Mouse (Mus musculus) myocyte (in vitro differentiated cells): ENCODE results near the gene Pole4. TPM values are rescaled to one million over a fixed set of nuclear protein-coding genes. Genes with fewer than 3 reads are reported as not detected.
A peak's percentile ranks its signal among the peaks of the same experiment; 100 is the strongest.

Experiments
- H3K27me3 ChIP-seq: one replicate; pipeline ENCODE4 v1.6.1; 2011; ENCODE audit not compliant: control insufficient read depth, insufficient read depth, insufficient read length
- H3K36me3 ChIP-seq: one replicate; pipeline ENCODE4 v1.6.1; 2011; ENCODE audit not compliant: control insufficient read depth, insufficient read depth
- H3K4me2 ChIP-seq: one replicate; pipeline ENCODE4 v1.6.1; 2011; ENCODE audit warnings: low read depth, control low read depth
- H3K4me3 ChIP-seq: one replicate; pipeline ENCODE4 v1.5.1; 2011; ENCODE audit warnings: mild to moderate bottlenecking, control low read depth, moderate library complexity
- H3K79me2 ChIP-seq: one replicate; pipeline ENCODE4 v1.6.1; 2011; ENCODE audit not compliant: control insufficient read depth, insufficient read depth
- H3ac ChIP-seq: one replicate; pipeline ENCODE4 v1.6.1; 2011; ENCODE audit not compliant: control insufficient read depth, insufficient read length
- CEBPB ChIP-seq: IDR thresholded peaks from 2 replicates; pipeline ENCODE4 v1.6.1; 2011; ENCODE audit warnings: mild to moderate bottlenecking, moderate library complexity; ENCODE audit not compliant: poor library complexity, insufficient read depth, severe bottlenecking
- E2F4 ChIP-seq: IDR thresholded peaks from one replicate; pipeline ENCODE4 v1.6.1; 2011; ENCODE audit warnings: mild to moderate bottlenecking, control low read depth, moderate library complexity; ENCODE audit not compliant: insufficient read depth
- MAX ChIP-seq: IDR thresholded peaks from one replicate; pipeline ENCODE4 v1.6.1; 2011; ENCODE audit warnings: low read depth, mild to moderate bottlenecking, control low read depth
- MYOD1 ChIP-seq, 3 experiments: IDR thresholded peaks; one replicate each; pipeline ENCODE4 v1.6.1; 2011; ENCODE audit warnings: control low read depth in 2 of 3, low read depth in 2 of 3, mild to moderate bottlenecking in 2 of 3, moderate library complexity in 1 of 3; ENCODE audit not compliant: insufficient read length in 2 of 3, control insufficient read depth in 1 of 3
- MYOG ChIP-seq, 3 experiments: IDR thresholded peaks; one replicate each; pipeline ENCODE4 v1.6.1; 2011; ENCODE audit warnings: control low read depth in 2 of 3, low read depth in 2 of 3, mild to moderate bottlenecking in 2 of 3; ENCODE audit not compliant: insufficient read length in 2 of 3, control insufficient read depth in 1 of 3, insufficient read depth in 1 of 3
- POLR2A ChIP-seq: IDR thresholded peaks from one replicate; pipeline ENCODE4 v1.6.1; 2011; ENCODE audit warnings: low read depth, mild to moderate bottlenecking, control low read depth, moderate library complexity; ENCODE audit not compliant: insufficient read length
- POLR2AphosphoS2 ChIP-seq: IDR thresholded peaks from one replicate; pipeline ENCODE4 v1.6.1; 2011; ENCODE audit warnings: low read depth, control low read depth; ENCODE audit not compliant: insufficient read length
- REST ChIP-seq: IDR thresholded peaks from one replicate; pipeline ENCODE4 v1.6.1; 2011; ENCODE audit warnings: mild to moderate bottlenecking, control low read depth, moderate library complexity; ENCODE audit not compliant: insufficient read depth, insufficient read length
- SRF ChIP-seq: IDR thresholded peaks from one replicate; pipeline ENCODE4 v1.6.1; 2011; ENCODE audit warnings: low read depth; ENCODE audit not compliant: control insufficient read depth, insufficient read length
- TCF12 ChIP-seq: IDR thresholded peaks from one replicate; pipeline ENCODE4 v1.6.1; 2011; ENCODE audit warnings: mild to moderate bottlenecking, control low read depth; ENCODE audit not compliant: poor library complexity, insufficient read depth, severe bottlenecking
- TCF3 ChIP-seq: IDR thresholded peaks from one replicate; pipeline ENCODE4 v1.6.1; 2011; ENCODE audit warnings: low read depth, control low read depth; ENCODE audit not compliant: insufficient read length
- USF1 ChIP-seq: IDR thresholded peaks from one replicate; pipeline ENCODE4 v1.6.1; 2011; ENCODE audit warnings: low read depth, mild to moderate bottlenecking, control low read depth, moderate library complexity
- polyA plus RNA-seq: library from polyadenylated mRNA; unstranded; fragments of >200 nt; fragmentation: generic; extraction: Trizol; gene quantifications from one replicate; pipeline ENCODE4 v1.2.1, GENCODE M21; 2012; ENCODE audit warnings: missing spikeins

The Pole4 gene
- polyA plus RNA-seq, 1 experiment: 43.8 TPM

GRCm38 (mm10) chr6:82736626-82737600 is 31.7 kb upstream of the Pole4 start:
- Histone ChIP-seq H3K36me3 (peaks cover 43% of the 10 kb centered on the region), H3ac (no peak overlapping the region), H3K4me3 (no peak overlapping the region), H3K4me2 (no peak overlapping the region), H3K27me3 (no peaks in the 10 kb centered on the region), H3K79me2 (no peaks in the 10 kb centered on the region)
- TF ChIP-seq POLR2AphosphoS2: no peak
- no peak for TF ChIP-seq MYOG (IDR thresholded peaks at IDR 0.05; ENCODE audit: control insufficient read depth in 1 of 3, insufficient read depth in 1 of 3, insufficient read length in 2 of 3, low read depth in 2 of 3)
- no peak for TF ChIP-seq USF1
- TF ChIP-seq TCF3: no peak
- TF ChIP-seq CEBPB: no peak
- TF ChIP-seq MAX: no peak
- no peak for TF ChIP-seq SRF
- no peak for TF ChIP-seq TCF12
- TF ChIP-seq E2F4: no peak
- no peak for TF ChIP-seq MYOD1 (IDR thresholded peaks at IDR 0.05; ENCODE audit: control insufficient read depth in 1 of 3, insufficient read length in 2 of 3, low read depth in 2 of 3)
- TF ChIP-seq POLR2A: no peak
- TF ChIP-seq REST: no peak

DNA sequence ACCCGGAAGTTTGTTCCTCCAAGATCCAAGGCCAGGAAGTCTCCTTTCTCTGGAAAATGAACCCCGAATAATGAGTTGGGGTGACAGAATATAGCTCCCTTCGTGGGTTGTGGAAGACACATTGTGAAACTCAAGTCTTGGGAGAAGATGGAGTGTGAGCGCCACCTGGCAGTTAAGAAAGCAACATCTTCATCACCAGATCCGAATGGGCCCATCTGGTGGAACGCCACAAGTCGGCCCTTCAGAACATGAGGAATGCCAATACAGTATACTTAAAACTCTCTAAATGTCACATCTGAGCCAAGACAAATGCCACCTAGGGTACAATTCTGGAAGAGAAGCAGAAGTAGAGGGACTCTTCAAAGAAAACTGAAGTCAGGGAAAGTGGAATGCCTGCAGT is 30.2 kb upstream of the Pole4 start:
- TF ChIP-seq E2F4: no peak
- no peak overlapping the region for H3ac ChIP-seq
- no peaks in the 10 kb centered on the region for H3K79me2 ChIP-seq
- no peak overlapping the region for H3K4me3 ChIP-seq
- H3K27me3 ChIP-seq: no peaks in the 10 kb centered on the region
- peaks cover 51% of the 10 kb centered on the region for H3K36me3 ChIP-seq
- no peak overlapping the region for H3K4me2 ChIP-seq

DNA sequence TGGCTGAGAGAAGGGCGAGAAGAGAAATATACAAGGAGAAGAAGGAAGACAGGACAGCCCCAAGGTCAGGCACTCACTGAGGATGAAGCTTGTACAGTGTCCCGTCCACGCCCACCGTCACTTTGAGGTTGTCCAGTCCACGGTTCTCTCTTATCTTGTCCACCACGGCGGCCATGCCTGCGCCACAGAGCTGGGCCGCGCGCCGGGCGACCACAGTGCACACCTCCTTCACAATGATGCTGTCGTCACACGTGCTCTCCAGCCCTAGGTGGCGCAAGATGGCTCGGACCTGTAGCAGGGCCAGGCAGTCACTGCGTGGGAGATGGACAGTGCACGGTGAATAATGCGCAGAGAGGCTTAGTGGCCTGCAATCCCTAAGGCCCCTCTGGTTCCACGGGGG is 23.5 kb upstream of the Pole4 start:
- TF ChIP-seq MYOG (IDR thresholded peaks at IDR 0.05; ENCODE audit: control insufficient read depth in 1 of 3, insufficient read depth in 1 of 3, insufficient read length in 2 of 3, low read depth in 2 of 3): peak in 1 of 3 experiments; percentile 12
- no peak for TF ChIP-seq MAX
- TF ChIP-seq POLR2AphosphoS2: no peak
- TF ChIP-seq SRF: no peak
- no peak for TF ChIP-seq CEBPB
- H3ac ChIP-seq: no peak overlapping the region
- no peak overlapping the region for H3K4me2 ChIP-seq
- no peaks in the 10 kb centered on the region for H3K27me3 ChIP-seq
- peaks cover 55% of the 10 kb centered on the region for H3K36me3 ChIP-seq
- H3K4me3 ChIP-seq: no peak overlapping the region
- H3K79me2 ChIP-seq: no peaks in the 10 kb centered on the region

- Histone ChIP-seq H3K4me2 (no peak overlapping the region), H3K4me3 (no peak overlapping the region), H3K27me3 (no peaks in the 10 kb centered on the region), H3K36me3 (peaks cover 51% of the 10 kb centered on the region), H3ac (no peak overlapping the region), H3K79me2 (no peaks in the 10 kb centered on the region)
- TF ChIP-seq CEBPB (no peak), USF1 (no peak), MYOG (IDR thresholded peaks at IDR 0.05; ENCODE audit: control insufficient read depth in 1 of 3, insufficient read depth in 1 of 3, insufficient read length in 2 of 3, low read depth in 2 of 3) (no peak), TCF3 (no peak), MYOD1 (IDR thresholded peaks at IDR 0.05; ENCODE audit: control insufficient read depth in 1 of 3, insufficient read length in 2 of 3, low read depth in 2 of 3) (no peak), POLR2A (no peak), TCF12 (no peak), REST (no peak), SRF (no peak), MAX (no peak), POLR2AphosphoS2 (no peak), E2F4 (no peak)
Observed at GRCm38 (mm10) chr6:82727206-82727605, 22.0 kb upstream of the Pole4 start.

- Histone ChIP-seq H3K4me2 (no peak overlapping the region), H3K36me3 (peaks cover 30% of the 10 kb centered on the region), H3K4me3 (no peak overlapping the region), H3K27me3 (no peaks in the 10 kb centered on the region), H3ac (no peak overlapping the region), H3K79me2 (no peaks in the 10 kb centered on the region)
- TF ChIP-seq MAX: no peak
- no peak for TF ChIP-seq MYOD1 (IDR thresholded peaks at IDR 0.05; ENCODE audit: control insufficient read depth in 1 of 3, insufficient read length in 2 of 3, low read depth in 2 of 3)
- no peak for TF ChIP-seq E2F4
Observed at GRCm38 (mm10) chr6:82723321-82723720, 18.2 kb upstream of the Pole4 start.

- Histone ChIP-seq H3K79me2 (no peaks in the 10 kb centered on the region), H3ac (no peak overlapping the region), H3K27me3 (no peaks in the 10 kb centered on the region), H3K36me3 (no peaks in the 10 kb centered on the region), H3K4me2 (no peak overlapping the region), H3K4me3 (no peak overlapping the region)
- TF ChIP-seq POLR2AphosphoS2 (no peak), SRF (no peak), CEBPB (no peak), TCF3 (no peak), MYOD1 (IDR thresholded peaks at IDR 0.05; ENCODE audit: control insufficient read depth in 1 of 3, insufficient read length in 2 of 3, low read depth in 2 of 3) (no peak), POLR2A (no peak), MYOG (IDR thresholded peaks at IDR 0.05; ENCODE audit: control insufficient read depth in 1 of 3, insufficient read depth in 1 of 3, insufficient read length in 2 of 3, low read depth in 2 of 3) (no peak), REST (no peak), USF1 (no peak), E2F4 (no peak), TCF12 (no peak), MAX (no peak)
Observed at GRCm38 (mm10) chr6:82716126-82716525, 11.0 kb upstream of the Pole4 start.
